Mouse (Mus musculus) monocyte, adult 5-6 weeks (primary cell): Measurements from ENCODE around the gene Etnk2. TPM values are rescaled to one million over a fixed set of nuclear protein-coding genes. Genes with fewer than 3 reads are reported as not detected.

Experiments
- ATAC-seq: fragments of 153-309, 156-312 bp; replicated peaks from 2 replicates; pipeline ENCODE4 v1.8.0; 2017; ENCODE audit warnings: mild to moderate bottlenecking; ENCODE audit not compliant: low TSS enrichment, insufficient number of reproducible peaks, severe bottlenecking, poor library complexity, low FRiP score
- total RNA-seq: library from RNA; stranded (forward); fragments of 200-1000, 200-491, 200-594 nt; gene quantifications from 3 replicates; pipeline ENCODE4 v1.2.3, GENCODE M21; 2017

Gene Etnk2
- total RNA-seq, 1 experiment from 2014 or later: not detected

GRCm38 (mm10) chr1:133424547-133425140, 61.3 kb downstream of the Etnk2 start:
- ATAC-seq: no peak

Other genes starting within 250 kb of the Etnk2 start
- gene Ppp1r15b, start 232.4 kb upstream of the Etnk2 start, total RNA-seq: 173 to 191 TPM (median 177 TPM) in 3 replicates
- gene Plekha6, start 199.4 kb upstream of the Etnk2 start, total RNA-seq: 5.7 to 6.3 TPM (median 5.7 TPM) in 3 replicates
- gene Golt1a, start 53.8 kb upstream of the Etnk2 start, total RNA-seq: not detected in 3 replicates
- gene Kiss1, start 41.7 kb upstream of the Etnk2 start, total RNA-seq: not detected in 3 replicates
- not detected in 3 replicates for gene Ren1, start 13.1 kb upstream of the Etnk2 start, total RNA-seq
- gene Sox13, start 60.8 kb downstream of the Etnk2 start, total RNA-seq: not detected in 3 replicates
- 231 to 361 TPM (median 319 TPM) in 3 replicates for gene Snrpe, start 246.7 kb downstream of the Etnk2 start, total RNA-seq